Mouse (Mus musculus) forebrain, embryonic 11.5 days (tissue): ENCODE data around the gene A230050P20Rik. TPM values are rescaled to one million over a fixed set of nuclear protein-coding genes. Genes with fewer than 3 reads are reported as not detected.

Experiments used
- ATAC-seq: fragments of 200-750 bp; cut with Nextera tagmentation; replicated peaks from 2 replicates; pipeline ENCODE4 v1.8.0; 2017; ENCODE audit warnings: moderate TSS enrichment; ENCODE audit not compliant: low FRiP score
- DNase-seq: peaks from one replicate; pipeline ENCODE4 v3.0.0-alpha.2; 2017; ENCODE audit warnings: low spot score
- H3K27ac ChIP-seq: fragments of 300-500 bp; sonication (generic); 2 replicates; pipeline ENCODE4 v1.5.1; 2014; ENCODE audit warnings: low read depth, low read length
- H3K27me3 ChIP-seq: fragments of 300-500 bp; sonication (generic); 2 replicates; pipeline ENCODE4 v1.6.1; 2014; ENCODE audit warnings: mild to moderate bottlenecking, low read length, mixed read lengths; ENCODE audit not compliant: control insufficient read depth, insufficient read depth
- H3K36me3 ChIP-seq: fragments of 300-500 bp; sonication (generic); 2 replicates; pipeline ENCODE4 v1.6.1; 2014; ENCODE audit warnings: mild to moderate bottlenecking, low read length, moderate library complexity, mixed read lengths; ENCODE audit not compliant: control insufficient read depth, insufficient read depth
- H3K4me1 ChIP-seq: fragments of 300-500 bp; sonication (generic); replicated peaks from 2 replicates; pipeline ENCODE4 v1.6.1; 2014; ENCODE audit warnings: low read length, mixed read lengths; ENCODE audit not compliant: control insufficient read depth, insufficient read depth
- H3K4me2 ChIP-seq: fragments of 300-500 bp; sonication (generic); 2 replicates; pipeline ENCODE4 v1.6.1; 2014; ENCODE audit warnings: low read depth, mild to moderate bottlenecking, low read length, moderate library complexity, mixed read lengths; ENCODE audit not compliant: severe bottlenecking
- H3K4me3 ChIP-seq: fragments of 300-500 bp; sonication (generic); 2 replicates; pipeline ENCODE4 v1.5.1; 2014; ENCODE audit warnings: low read depth, low read length
- H3K9ac ChIP-seq: fragments of 300-500 bp; sonication (generic); 2 replicates; pipeline ENCODE4 v1.6.1; 2014; ENCODE audit warnings: low read length
- H3K9me3 ChIP-seq: fragments of 300-500 bp; sonication (generic); 2 replicates; pipeline ENCODE4 v1.6.1; 2016; ENCODE audit warnings: low read length, mixed read lengths; ENCODE audit not compliant: control insufficient read depth
- WGBS: fragments of 180-500 bp; shearing (Covaris S2); extraction: QIAGEN DNeasy Blood & Tissue Kit; methylation state at CpG from one replicate; pipeline ENCODE4 v1.1.7; 2014; 5-methylcytosine and 5-hydroxymethylcytosine counted together
- polyA plus RNA-seq: library from polyadenylated mRNA; unstranded; fragments of >200 nt; fragmentation: Nextera tagmentation; extraction: Ambion mirVana; gene quantifications from 2 replicates; pipeline ENCODE4 v1.2.1, GENCODE M21; 2014

The A230050P20Rik gene
- polyA plus RNA-seq, 1 experiment from 2014 or later = 1.3 TPM

DNA sequence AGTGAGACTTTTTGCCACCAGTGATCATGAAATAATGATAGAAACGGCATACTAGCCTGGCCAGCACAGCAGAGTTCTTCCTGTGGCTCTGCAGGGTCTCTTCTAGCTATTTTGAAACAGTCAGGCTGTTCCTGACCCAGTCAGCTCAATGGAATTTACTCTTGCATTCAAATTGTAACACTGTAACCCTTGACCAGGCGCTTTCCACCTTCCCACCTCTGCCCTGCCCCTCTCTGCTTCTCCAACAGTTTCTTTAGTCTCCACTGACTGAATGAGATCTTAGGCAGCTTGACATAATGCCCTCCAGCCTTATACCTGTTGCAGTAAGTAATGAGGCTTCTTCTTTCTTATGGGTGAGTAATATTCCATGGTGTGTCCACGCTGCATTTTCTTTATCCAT, 1.6 kb upstream of the A230050P20Rik start:
- 57% methylated on average over 3 of the region's 3 CpGs for WGBS

DNA sequence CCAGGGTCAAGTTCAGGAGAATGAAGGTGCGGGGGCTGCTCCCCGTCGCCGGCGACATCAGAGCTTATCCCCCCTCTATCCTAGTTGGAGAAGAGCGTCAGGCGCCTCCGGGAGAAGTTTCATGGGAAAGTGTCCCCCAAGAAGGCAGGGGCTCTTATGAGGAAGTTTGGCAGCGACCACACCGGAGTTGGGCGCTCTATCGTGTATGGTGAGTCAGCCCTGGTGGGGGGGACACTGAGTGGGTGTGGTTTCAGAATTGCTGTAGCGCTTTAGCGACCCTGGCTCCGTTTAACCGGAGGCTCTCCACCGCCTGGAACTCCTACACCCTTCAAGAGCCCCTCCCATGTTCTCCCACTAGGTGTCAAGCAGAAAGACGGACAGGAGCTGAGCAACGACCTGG, 804 bp downstream of the A230050P20Rik start:
- peaks cover 28% of the 10 kb centered on the region for H3K27me3 ChIP-seq
- H3K4me2 ChIP-seq = no peak overlapping the region; the same call in 1 of the 2 replicates
- ATAC-seq (no peak), DNase-seq (no peak)
- no peak overlapping the region for H3K4me3 ChIP-seq
- WGBS = 10% methylated on average over 19 of the region's 19 CpGs
- no peak overlapping the region for H3K9ac ChIP-seq
- no peaks in the 10 kb centered on the region for H3K9me3 ChIP-seq
- 0 out of 2 replicates have a peak, but pooled peaks cover 2% of the 10 kb centered on the region for H3K4me1 ChIP-seq
- H3K27ac ChIP-seq = no peak overlapping the region
- H3K36me3 ChIP-seq = no peaks in the 10 kb centered on the region

More for the DNA sequence above, 1.6 kb upstream of the A230050P20Rik start:
- no peaks in the 10 kb centered on the region for H3K9me3 ChIP-seq
- ATAC-seq (no peak), DNase-seq (no peak)
- H3K4me2 ChIP-seq = no peak overlapping the region
- H3K36me3 ChIP-seq = no peaks in the 10 kb centered on the region
- H3K4me1 ChIP-seq = 0 out of 2 replicates have a peak, but pooled peaks cover 2% of the 10 kb centered on the region
- no peak overlapping the region for H3K4me3 ChIP-seq
- peaks cover 28% of the 10 kb centered on the region for H3K27me3 ChIP-seq
- no peak overlapping the region for H3K9ac ChIP-seq
- no peak overlapping the region for H3K27ac ChIP-seq

DNA sequence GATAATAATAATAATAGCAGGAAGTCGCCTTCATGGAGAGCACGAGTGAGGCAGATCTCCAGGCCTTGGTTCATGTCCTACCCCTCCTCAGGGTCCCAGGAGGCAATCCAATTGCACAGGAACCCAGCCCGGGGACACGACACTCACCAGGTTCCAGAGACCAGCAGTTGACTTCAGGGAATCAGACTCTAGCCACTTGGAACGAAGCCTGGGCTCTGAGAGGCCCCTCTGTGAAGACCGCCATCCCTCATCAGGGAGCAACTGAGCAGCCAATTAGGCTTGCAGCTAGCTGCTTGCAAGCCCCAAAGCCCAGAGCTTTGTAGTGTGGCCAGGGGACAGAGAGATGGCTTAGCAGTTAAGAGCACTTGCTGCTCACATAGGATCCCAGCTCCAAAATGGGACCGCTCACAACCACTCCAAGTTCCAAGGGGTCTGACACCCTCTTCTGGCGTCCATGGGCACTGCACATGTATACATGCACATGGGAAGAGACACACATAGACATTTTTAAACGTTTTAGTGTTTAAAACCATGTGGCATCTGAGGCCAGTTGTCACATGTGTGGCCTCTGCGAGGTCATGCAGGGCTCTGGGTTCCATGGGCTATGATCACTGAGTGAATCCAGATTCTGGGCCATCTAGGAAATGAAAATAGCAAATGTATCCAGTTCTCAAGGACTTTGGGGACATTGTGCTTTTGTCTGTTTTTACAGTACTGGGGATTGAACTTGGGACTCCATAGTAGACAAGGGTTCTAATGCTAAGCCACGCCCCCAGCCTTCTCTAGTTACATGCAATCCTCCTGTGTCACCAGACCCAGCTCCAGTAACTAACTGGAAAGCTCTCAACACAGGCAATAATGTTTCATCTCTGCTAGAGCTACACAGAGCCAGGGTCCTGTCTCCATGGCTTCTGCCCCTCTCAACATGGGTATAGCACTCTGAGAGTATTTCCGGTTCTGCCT, 2.0 kb downstream of the A230050P20Rik start:
- no peak overlapping the region for H3K4me3 ChIP-seq
- peaks cover 28% of the 10 kb centered on the region for H3K27me3 ChIP-seq
- H3K36me3 ChIP-seq = no peaks in the 10 kb centered on the region
- H3K4me2 ChIP-seq = no peak overlapping the region
- no peaks in the 10 kb centered on the region for H3K9me3 ChIP-seq
- WGBS = 77% methylated on average over 12 of the region's 12 CpGs
- ATAC-seq (no peak), DNase-seq (no peak)
- 0 out of 2 replicates have a peak, but pooled peaks cover 2% of the 10 kb centered on the region for H3K4me1 ChIP-seq
- no peak overlapping the region for H3K27ac ChIP-seq
- no peak overlapping the region for H3K9ac ChIP-seq

DNA sequence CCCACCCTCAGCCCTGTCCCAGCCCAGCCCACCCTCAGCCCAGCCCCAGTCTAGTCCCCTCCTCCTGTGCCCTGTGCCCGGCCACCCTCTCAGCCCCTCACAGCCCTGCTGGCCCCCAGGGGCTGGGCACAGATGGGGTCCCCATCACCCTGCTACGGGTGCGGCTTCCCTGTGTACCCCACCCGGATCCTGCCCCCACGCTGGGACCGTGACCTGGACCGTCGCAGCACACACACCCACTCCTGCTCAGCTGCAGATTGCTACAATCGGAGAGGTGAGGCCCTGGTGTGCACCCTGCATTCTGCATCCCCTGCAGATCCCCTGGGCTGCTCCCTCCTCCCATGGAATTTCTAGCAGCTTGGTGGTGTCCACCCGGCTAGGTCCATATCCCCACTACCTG, 4.5 kb downstream of the A230050P20Rik start:
- Histone ChIP-seq H3K4me1 (0 out of 2 replicates have a peak, but pooled peaks cover 2% of the 10 kb centered on the region), H3K27ac (no peak overlapping the region), H3K4me2 (no peak overlapping the region), H3K36me3 (no peaks in the 10 kb centered on the region), H3K4me3 (no peak overlapping the region), H3K9me3 (no peaks in the 10 kb centered on the region), H3K9ac (no peak overlapping the region), H3K27me3 (peaks cover 22% of the 10 kb centered on the region)
- DNase-seq = no peak
- no peak for ATAC-seq
- WGBS = 94% methylated on average over 10 of the region's 10 CpGs

DNA sequence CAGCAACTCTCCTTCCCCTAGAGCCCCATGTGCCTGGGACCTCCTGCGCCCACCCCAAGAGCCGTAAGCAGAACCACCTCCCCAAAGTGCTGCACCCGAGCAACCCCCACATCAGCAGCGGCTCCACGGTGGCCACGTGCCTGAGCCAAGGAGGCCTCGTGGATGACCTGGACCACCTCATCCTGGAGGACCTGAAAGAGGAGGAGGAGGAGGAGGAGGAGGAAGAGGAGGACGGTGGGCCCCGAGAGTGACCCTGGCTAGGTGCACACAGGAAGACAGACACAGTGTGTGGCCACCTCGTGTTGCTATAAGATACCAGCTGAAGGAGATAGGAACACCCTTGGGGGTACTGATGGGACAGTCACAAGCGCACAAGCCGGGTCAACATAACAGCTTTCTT, 5.1 kb downstream of the A230050P20Rik start:
- H3K4me1 ChIP-seq = peaks cover 4% of the 10 kb centered on the region; the same call in 1 of the 2 replicates
- no peak overlapping the region for H3K27ac ChIP-seq
- DNase-seq (no peak), ATAC-seq (no peak)
- no peaks in the 10 kb centered on the region for H3K36me3 ChIP-seq
- H3K4me2 ChIP-seq = no peak overlapping the region
- H3K9me3 ChIP-seq = no peaks in the 10 kb centered on the region
- H3K4me3 ChIP-seq = no peak overlapping the region
- peaks cover 17% of the 10 kb centered on the region for H3K27me3 ChIP-seq
- 86% methylated on average over 12 of the region's 12 CpGs for WGBS
- no peak overlapping the region for H3K9ac ChIP-seq

DNA sequence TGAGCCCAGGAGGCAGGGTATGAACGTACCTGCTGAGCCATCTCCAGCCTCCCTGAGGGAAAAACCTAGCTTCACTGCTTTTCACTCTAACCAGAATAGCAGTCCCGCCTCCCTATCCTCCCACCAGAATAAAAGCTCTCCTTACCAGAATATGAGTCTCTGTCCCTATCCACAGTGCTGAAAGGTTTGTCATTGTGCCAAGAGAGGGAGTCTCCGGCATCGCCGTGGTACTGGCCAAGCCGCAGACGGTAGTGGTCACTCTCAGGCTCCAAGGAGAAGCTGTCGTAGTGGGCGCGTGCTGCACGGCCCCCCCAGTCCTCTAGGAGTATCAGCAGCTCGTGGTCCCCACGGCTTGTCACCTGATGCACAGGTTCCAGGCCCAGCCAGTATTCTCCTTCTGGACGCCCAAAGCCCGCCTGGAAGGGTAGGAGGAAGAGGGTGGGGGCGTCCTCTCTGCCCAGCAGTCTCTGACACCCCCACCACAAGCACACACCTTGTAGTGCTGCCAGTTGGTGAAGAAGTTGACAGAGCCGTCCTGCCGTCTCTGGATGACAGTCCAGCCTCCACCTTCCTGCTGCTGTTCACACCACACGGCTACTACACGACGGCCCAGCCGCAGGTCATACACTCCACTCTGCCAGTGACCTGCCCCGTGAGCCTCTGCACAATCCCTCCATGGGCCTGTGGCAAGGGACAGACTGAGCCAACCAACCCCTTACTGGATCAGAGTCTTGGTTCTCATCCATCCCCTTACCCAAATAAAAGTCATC, 6.8 kb downstream of the A230050P20Rik start:
- H3K4me2 ChIP-seq = no peak overlapping the region
- no peak overlapping the region for H3K27ac ChIP-seq
- WGBS = 75% methylated on average over 23 of the region's 23 CpGs
- no peak overlapping the region for H3K4me3 ChIP-seq
- H3K27me3 ChIP-seq = peaks cover under 1% of the 10 kb centered on the region
- ATAC-seq = no peak
- H3K36me3 ChIP-seq = no peaks in the 10 kb centered on the region
- no peaks in the 10 kb centered on the region for H3K9me3 ChIP-seq
- no peak overlapping the region for H3K9ac ChIP-seq
- peaks cover 4% of the 10 kb centered on the region; the same call in 1 of the 2 replicates for H3K4me1 ChIP-seq
- no peak for DNase-seq

DNA sequence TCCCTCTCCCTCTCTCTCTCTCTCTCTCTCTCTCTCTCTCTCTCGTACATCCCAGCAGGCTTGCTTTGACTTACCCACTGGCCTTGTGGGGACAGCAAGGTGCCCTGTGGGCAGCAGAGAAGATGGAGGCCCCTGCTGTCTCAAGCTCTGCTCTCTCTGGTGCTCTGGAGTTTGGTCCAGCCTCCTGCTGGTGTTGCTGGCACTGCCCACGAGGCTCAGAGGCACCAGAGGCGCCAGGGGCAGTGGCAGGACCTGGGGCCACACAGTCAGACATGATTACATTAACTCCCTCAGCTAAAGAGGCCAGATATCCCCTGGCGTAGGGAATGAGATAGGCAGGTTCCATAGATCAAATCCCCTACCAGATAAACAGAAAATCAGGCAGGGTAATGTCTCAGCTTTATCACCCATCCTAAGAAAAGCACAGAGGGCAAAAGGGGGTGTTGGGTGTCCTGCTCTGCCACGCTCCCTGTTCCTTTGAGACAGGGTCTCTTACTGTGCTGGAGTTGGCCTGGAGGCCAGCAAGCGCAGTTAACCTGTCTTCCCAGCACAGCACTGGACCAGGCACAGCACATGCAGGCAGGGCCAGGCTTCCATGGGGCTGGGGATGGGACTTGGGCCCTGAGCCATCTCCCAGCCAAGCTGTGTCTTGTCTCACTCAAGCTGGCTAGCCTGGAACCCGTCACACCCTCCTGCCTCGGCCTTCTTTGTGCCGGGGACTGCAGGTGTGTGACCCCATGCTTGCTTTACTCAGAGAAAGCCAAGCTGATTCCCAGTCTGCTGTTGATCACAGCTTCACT, 8.1 kb downstream of the A230050P20Rik start:
- no peak for DNase-seq
- 75% methylated on average over 9 of the region's 9 CpGs for WGBS
- Histone ChIP-seq H3K27me3 (no peaks in the 10 kb centered on the region), H3K36me3 (no peaks in the 10 kb centered on the region), H3K4me3 (no peak overlapping the region), H3K4me1 (peaks cover 4% of the 10 kb centered on the region; the same call in 1 of the 2 replicates), H3K9me3 (no peaks in the 10 kb centered on the region), H3K9ac (no peak overlapping the region), H3K4me2 (no peak overlapping the region), H3K27ac (no peak overlapping the region)
- no peak for ATAC-seq
